Mouse (Mus musculus): ENCODE results near the gene Opa3. TPM values are rescaled to one million over a fixed set of nuclear protein-coding genes. Genes with fewer than 3 reads are reported as not detected.

Opa3 gene
- total RNA-seq, 2 experiments from 2014 or later = 36.6 to 38.0 TPM

GRCm38 (mm10) chr7:19297034-19297433 lies 68.9 kb downstream of the Opa3 start:
- intact Hi-C loops (cut with DNase I) = no loop called here
- DNase-seq (ENCODE audit: extremely low spot score in 1 of 2, low spot score in 2 of 2) = no peak

GRCm38 (mm10) chr7:19297794-19298193 lies 69.7 kb downstream of the Opa3 start:
- no peak for DNase-seq (ENCODE audit: extremely low spot score in 1 of 2, low spot score in 2 of 2)
- intact Hi-C loops (cut with DNase I) = no loop called here

GRCm38 (mm10) chr7:19299194-19299593 lies 71.1 kb downstream of the Opa3 start:
- DNase-seq (ENCODE audit: extremely low spot score in 1 of 2, low spot score in 2 of 2) = peak in 1 of 2 experiments; percentile 66
- intact Hi-C loops (cut with DNase I) = no loop called here

- peak; percentile 73 to 83 for DNase-seq (ENCODE audit: extremely low spot score in 1 of 2, low spot score in 2 of 2)
- intact Hi-C loops (cut with DNase I) = loop anchor here (1.0 kb wide), 1 partner anchor 43 kb away; no protein-coding TSS in a partner anchor
These were observed 72.6 kb downstream of the Opa3 start for GRCm38 (mm10) chr7:19300501-19301421.

- intact Hi-C loops (cut with DNase I) = loop anchor here (1.0 kb wide), 1 partner anchor 42 kb away; no protein-coding TSS in a partner anchor
- no peak for DNase-seq (ENCODE audit: extremely low spot score in 1 of 2, low spot score in 2 of 2)
These were observed 73.5 kb downstream of the Opa3 start for GRCm38 (mm10) chr7:19301461-19302263.

- DNase-seq (ENCODE audit: extremely low spot score in 1 of 2, low spot score in 2 of 2) = no peak
- intact Hi-C loops (cut with DNase I) = no loop called here
These were observed 74.3 kb downstream of the Opa3 start for GRCm38 (mm10) chr7:19302264-19303045.

GRCm38 (mm10) chr7:19303046-19303305 lies 74.8 kb downstream of the Opa3 start:
- DNase-seq (ENCODE audit: extremely low spot score in 1 of 2, low spot score in 2 of 2) = no peak
- intact Hi-C loops (cut with DNase I) = no loop called here

GRCm38 (mm10) chr7:19303770-19304169 lies 75.6 kb downstream of the Opa3 start:
- peak in 1 of 2 experiments; percentile 82 for DNase-seq (ENCODE audit: extremely low spot score in 1 of 2, low spot score in 2 of 2)
- intact Hi-C loops (cut with DNase I) = loop anchor here (2.0 kb wide), 1 partner anchor 19 kb away; no protein-coding TSS in a partner anchor

- DNase-seq (ENCODE audit: extremely low spot score in 1 of 2, low spot score in 2 of 2) = no peak
- intact Hi-C loops (cut with DNase I) = loop anchor here (2.0 kb wide), 1 partner anchor 20 kb away; no protein-coding TSS in a partner anchor
These were observed 76.6 kb downstream of the Opa3 start for GRCm38 (mm10) chr7:19304501-19305412.

GRCm38 (mm10) chr7:19305413-19305735 lies 77.2 kb downstream of the Opa3 start:
- DNase-seq (ENCODE audit: extremely low spot score in 1 of 2, low spot score in 2 of 2) = no peak
- intact Hi-C loops (cut with DNase I) = loop anchor here (2.0 kb wide), 1 partner anchor 21 kb away; no protein-coding TSS in a partner anchor

Small RNAs within 50 kb of the gene (microRNA-seq; reads per million reads assigned to microRNA genes)
- 8,368 reads per million, percentile 95 among the genes with 10 or more reads in this experiment for gene Mir330

Other genes starting within 250 kb of the Opa3 start
- under 1 TPM; 0.71 to 0.95 TPM for gene Nanos2, start 240.9 kb upstream of the Opa3 start, total RNA-seq (2021)
- gene Mypop, start 237.1 kb upstream of the Opa3 start, total RNA-seq (2021) = 10 to 100 TPM; 30.8 to 31.7 TPM
- 10 to 100 TPM; 44.8 to 46.1 TPM for gene Irf2bp1, start 224.3 kb upstream of the Opa3 start, total RNA-seq (2021)
- gene Foxa3, start 204.8 kb upstream of the Opa3 start, total RNA-seq (2021) = not detected
- 10 to 100 TPM; 85.6 to 87.6 TPM for gene Sympk, start 204.0 kb upstream of the Opa3 start, total RNA-seq (2021)
- gene Rsph6a, start 173.6 kb upstream of the Opa3 start, total RNA-seq (2021) = under 1 TPM; 0.22 to 0.41 TPM
- 100 to 1,000 TPM; 155 to 157 TPM for gene Dmwd, start 152.1 kb upstream of the Opa3 start, total RNA-seq (2021)
- gene Dmpk, start 144.5 kb upstream of the Opa3 start, total RNA-seq (2021) = 10 to 100 TPM; 30.2 to 31.5 TPM
- gene Six5, start 133.7 kb upstream of the Opa3 start, total RNA-seq (2021) = 1 to 10 TPM; 1.5 to 1.9 TPM
- gene Gm4969, start 110.0 kb upstream of the Opa3 start, total RNA-seq (2021) = 1 to 10 TPM; 1.5 to 3.1 TPM
- gene Fbxo46, start 108.5 kb upstream of the Opa3 start, total RNA-seq (2021) = 10 to 100 TPM; 13.0 to 13.6 TPM
- gene Qpctl, start 79.0 kb upstream of the Opa3 start, total RNA-seq (2021) = 10 to 100 TPM; 22.6 to 23.1 TPM
- 10 to 100 TPM; 99.2 to 99.9 TPM for gene Snrpd2, start 78.6 kb upstream of the Opa3 start, total RNA-seq (2021)
- gene Gipr, start 62.2 kb upstream of the Opa3 start, total RNA-seq (2021) = 1 to 10 TPM; 4.7 to 4.8 TPM
- 100 to 1,000 TPM; 202 to 211 TPM for gene Eml2, start 51.9 kb upstream of the Opa3 start, total RNA-seq (2021)
- gene Gpr4, start 15.8 kb upstream of the Opa3 start, total RNA-seq (2021) = 1 to 10 TPM; 4.8 to 5.0 TPM
- 10 to 100 TPM; 23.1 to 23.5 TPM for gene Vasp, start 43.5 kb downstream of the Opa3 start, total RNA-seq (2021)
- under 1 TPM; 0.34 to 0.49 TPM for gene Ppm1n, start 51.7 kb downstream of the Opa3 start, total RNA-seq (2021)
- gene Rtn2, start 54.3 kb downstream of the Opa3 start, total RNA-seq (2021) = 100 to 1,000 TPM; 145 to 151 TPM
- 1 to 10 TPM; 2.2 to 2.3 TPM for gene Fosb, start 81.7 kb downstream of the Opa3 start, total RNA-seq (2021)
- 10 to 100 TPM; 38.5 to 50.6 TPM for gene Ercc1, start 116.4 kb downstream of the Opa3 start, total RNA-seq (2021)
- 10 to 100 TPM; 16.8 to 18.2 TPM for gene Cd3eap, start 131.1 kb downstream of the Opa3 start, total RNA-seq (2021)
- 1 to 10 TPM; 5.3 to 7.2 TPM for gene Ppp1r13l, start 131.4 kb downstream of the Opa3 start, total RNA-seq (2021)
- 10 to 100 TPM; 39.0 to 39.7 TPM for gene Ercc2, start 153.7 kb downstream of the Opa3 start, total RNA-seq (2021)
- 1 to 10 TPM in 1 of 2 experiments, under 1 TPM in 1; 0.93 to 1.2 TPM for gene Klc3, start 175.8 kb downstream of the Opa3 start, total RNA-seq (2021)
- gene Ckm, start 176.4 kb downstream of the Opa3 start, total RNA-seq (2021) = 1 to 10 TPM in 1 of 2 experiments, under 1 TPM in 1; 0.57 to 1.0 TPM
- gene Mark4, start 230.5 kb downstream of the Opa3 start, total RNA-seq (2021) = 100 to 1,000 TPM; 110 to 115 TPM
- 1 to 10 TPM in 1 of 2 experiments, under 1 TPM in 1; 0.69 to 1.4 TPM for gene Exoc3l2, start 235.0 kb downstream of the Opa3 start, total RNA-seq (2021)

Data from left cerebral cortex, postnatal 10 days (tissue).